Mouse (Mus musculus) hindbrain, postnatal 0 days (tissue): ENCODE results near the gene Mrpl4. TPM values are rescaled to one million over a fixed set of nuclear protein-coding genes. Genes with fewer than 3 reads are reported as not detected.

Experiments
- ATAC-seq: fragments of 200-750 bp; cut with Nextera tagmentation; 2 replicates; pipeline ENCODE4 v1.8.0; 2017; ENCODE audit warnings: mild to moderate bottlenecking, moderate TSS enrichment, moderate library complexity
- DNase-seq: peaks from one replicate; pipeline ENCODE4 v3.0.0-alpha.2; 2015; ENCODE audit warnings: low spot score
- H3K27ac ChIP-seq: fragments of 300-500 bp; sonication (generic); 2 replicates; pipeline ENCODE4 v1.5.1; 2014; ENCODE audit warnings: mild to moderate bottlenecking
- H3K27me3 ChIP-seq: fragments of 300-500 bp; sonication (generic); 2 replicates; pipeline ENCODE4 v1.6.1; 2014; ENCODE audit warnings: low read length, mixed read lengths; ENCODE audit not compliant: insufficient read depth
- H3K36me3 ChIP-seq: fragments of 300-500 bp; sonication (generic); 2 replicates; pipeline ENCODE4 v1.6.1; 2014; ENCODE audit warnings: low read length, mixed read lengths; ENCODE audit not compliant: insufficient read depth
- H3K4me1 ChIP-seq: fragments of 300-500 bp; sonication (generic); 2 replicates; pipeline ENCODE4 v1.6.1; 2014; ENCODE audit warnings: antibody characterized with exemption, low read length, mixed read lengths; ENCODE audit not compliant: insufficient read depth
- H3K4me2 ChIP-seq: fragments of 300-500 bp; sonication (generic); 2 replicates; pipeline ENCODE4 v1.6.1; 2014; ENCODE audit warnings: low read depth, mild to moderate bottlenecking, low read length, moderate library complexity, mixed read lengths
- H3K4me3 ChIP-seq: fragments of 300-500 bp; sonication (generic); 2 replicates; pipeline ENCODE4 v1.5.1; 2014; ENCODE audit warnings: low read length
- H3K9ac ChIP-seq: fragments of 300-500 bp; sonication (generic); replicated peaks from 2 replicates; pipeline ENCODE4 v1.6.1; 2014; ENCODE audit warnings: mild to moderate bottlenecking, low read length, moderate library complexity, mixed read lengths
- H3K9me3 ChIP-seq: fragments of 300-500 bp; sonication (generic); 2 replicates; pipeline ENCODE4 v1.6.1; 2016; ENCODE audit warnings: low read length, mixed read lengths
- CTCF ChIP-seq: IDR thresholded peaks from 2 replicates; pipeline ENCODE4 v1.5.1; 2016; ENCODE audit warnings: antibody characterized with exemption, control low read depth, low read depth
- WGBS: fragments of 180-500 bp; shearing (Covaris S2); extraction: QIAGEN DNeasy Blood & Tissue Kit; methylation state at CpG from one replicate; pipeline ENCODE4 v1.1.7; 2014; 5-methylcytosine and 5-hydroxymethylcytosine counted together
- microRNA counts: library from miRNA; unstranded; fragments of <30 nt; microRNA quantifications from one replicate; lab custom pipeline; 2015
- microRNA-seq, 2 experiments: library from miRNA; unstranded; fragments of <30 nt; microRNA quantifications; one replicate each; pipeline ENCODE4; 2016
- polyA plus RNA-seq: library from polyadenylated mRNA; unstranded; fragments of >200 nt; fragmentation: Nextera tagmentation; extraction: Ambion mirVana; gene quantifications from 2 replicates; pipeline ENCODE4 v1.2.1, GENCODE M21; 2015
- total RNA-seq: library from RNA; depleted of rRNA; stranded (reverse); fragments of >200 nt; gene quantifications from 2 replicates; pipeline ENCODE4 v1.2.3, GENCODE M21; 2014; rRNA removed

The Mrpl4 gene
- total and polyA plus RNA-seq, 2 experiments from 2014 or later, result 104 to 124 TPM

GRCm38 (mm10) chr9:21045235-21045634 lies 42.7 kb downstream of the Mrpl4 start:
- ATAC-seq, result no peak
- 83% methylated on average over 3 of the region's 3 CpGs for WGBS
- no peak overlapping the region for H3K9ac ChIP-seq

DNA sequence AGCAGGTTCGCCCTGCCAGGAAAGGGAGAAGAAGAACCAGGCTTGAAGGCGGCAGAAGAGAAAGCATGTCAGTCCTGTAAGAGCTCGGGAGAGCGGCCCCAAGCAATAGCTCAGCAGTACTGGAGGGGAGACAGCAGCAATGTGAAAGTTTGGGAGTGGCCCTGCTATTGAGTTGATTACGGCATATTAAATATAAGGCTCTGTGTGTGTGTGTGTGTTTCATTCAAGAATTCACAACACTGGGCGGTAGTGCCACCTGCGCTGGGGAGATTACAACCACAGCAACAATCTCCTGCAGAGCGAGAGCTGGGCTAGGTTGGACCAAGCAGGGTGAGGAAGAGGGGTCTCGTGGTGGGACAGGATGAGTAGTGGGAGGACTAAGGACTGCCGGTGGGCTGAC lies 49.0 kb downstream of the Mrpl4 start:
- 67% methylated on average over 10 of the region's 10 CpGs for WGBS
- H3K4me2 ChIP-seq, result no peak overlapping the region
- H3K27ac ChIP-seq, result no peak overlapping the region
- no peak overlapping the region for H3K9ac ChIP-seq
- no peak overlapping the region for H3K4me3 ChIP-seq
- no peaks in the 10 kb centered on the region for H3K9me3 ChIP-seq
- H3K4me1 ChIP-seq, result no peaks in the 10 kb centered on the region
- ATAC-seq (no peak), DNase-seq (no peak)
- no peak for TF ChIP-seq CTCF
- H3K36me3 ChIP-seq, result no peaks in the 10 kb centered on the region
- no peaks in the 10 kb centered on the region for H3K27me3 ChIP-seq

More at GRCm38 (mm10) chr9:21045235-21045634, 42.7 kb downstream of the Mrpl4 start:
- Histone ChIP-seq H3K4me3 (no peak overlapping the region), H3K27ac (no peak overlapping the region), H3K9me3 (no peaks in the 10 kb centered on the region), H3K4me2 (no peak overlapping the region), H3K4me1 (no peaks in the 10 kb centered on the region), H3K36me3 (no peaks in the 10 kb centered on the region), H3K27me3 (no peaks in the 10 kb centered on the region)
- no peak for TF ChIP-seq CTCF
- DNase-seq, result no peak

MicroRNA genes within 50 kb of the gene (microRNA counts, 519-probe panel; counts per million panel counts)
- microRNA mmu-miR-1900 (lab: Ali Mortazavi, UCI), result not detected

Small RNAs within 50 kb of the gene (microRNA-seq; reads per million reads assigned to microRNA genes)
- 0 to 0.36 reads per million in 2 experiments for gene Mir1900

Other genes starting within 250 kb of the Mrpl4 start
- gene Col5a3, start 187.7 kb upstream of the Mrpl4 start, total RNA-seq, result 3.3 and 4.0 TPM in 2 replicates
- 1.1 and 1.5 TPM in 2 replicates for gene Col5a3, start 187.7 kb upstream of the Mrpl4 start, polyA plus RNA-seq
- not detected in 2 replicates for gene Rdh8, start 184.2 kb upstream of the Mrpl4 start, total RNA-seq
- gene Rdh8, start 184.2 kb upstream of the Mrpl4 start, polyA plus RNA-seq, result not detected in 2 replicates
- gene A230050P20Rik, start 134.1 kb upstream of the Mrpl4 start, total RNA-seq, result 22.8 and 26.0 TPM in 2 replicates
- gene A230050P20Rik, start 134.1 kb upstream of the Mrpl4 start, polyA plus RNA-seq, result 32.7 and 34.1 TPM in 2 replicates
- 10.9 and 12.1 TPM in 2 replicates for gene Angptl6, start 123.0 kb upstream of the Mrpl4 start, total RNA-seq
- 10.9 and 11.1 TPM in 2 replicates for gene Angptl6, start 123.0 kb upstream of the Mrpl4 start, polyA plus RNA-seq
- 45.4 and 57.4 TPM in 2 replicates for gene Ppan, start 114.6 kb upstream of the Mrpl4 start, total RNA-seq
- gene Ppan, start 114.6 kb upstream of the Mrpl4 start, polyA plus RNA-seq, result 36.8 and 44.1 TPM in 2 replicates
- gene Eif3g, start 104.1 kb upstream of the Mrpl4 start, total RNA-seq, result 76.1 and 79.5 TPM in 2 replicates
- gene Eif3g, start 104.1 kb upstream of the Mrpl4 start, polyA plus RNA-seq, result 225 and 236 TPM in 2 replicates
- 78.2 and 86.5 TPM in 2 replicates for gene Dnmt1, start 42.9 kb upstream of the Mrpl4 start, total RNA-seq
- gene Dnmt1, start 42.9 kb upstream of the Mrpl4 start, polyA plus RNA-seq, result 36.1 and 36.2 TPM in 2 replicates
- gene S1pr2, start 26.0 kb upstream of the Mrpl4 start, total RNA-seq, result 3.4 and 6.0 TPM in 2 replicates
- gene S1pr2, start 26.0 kb upstream of the Mrpl4 start, polyA plus RNA-seq, result 6.9 and 8.5 TPM in 2 replicates
- gene Icam1, start 13.2 kb downstream of the Mrpl4 start, total RNA-seq, result 4.3 and 5.0 TPM in 2 replicates
- gene Icam1, start 13.2 kb downstream of the Mrpl4 start, polyA plus RNA-seq, result 3.8 and 4.4 TPM in 2 replicates
- gene Icam4, start 26.6 kb downstream of the Mrpl4 start, total RNA-seq, result not detected in 2 replicates
- gene Icam4, start 26.6 kb downstream of the Mrpl4 start, polyA plus RNA-seq, result 0.15 TPM in 1 of 2 replicates, not detected in the other
- gene Icam5, start 29.3 kb downstream of the Mrpl4 start, total RNA-seq, result 9.1 and 9.7 TPM in 2 replicates
- 3.6 and 3.7 TPM in 2 replicates for gene Icam5, start 29.3 kb downstream of the Mrpl4 start, polyA plus RNA-seq
- 1.1 and 2.2 TPM in 2 replicates for gene Zglp1, start 64.4 kb downstream of the Mrpl4 start, total RNA-seq
- 0.16 TPM in 1 of 2 replicates, not detected in the other for gene Zglp1, start 64.4 kb downstream of the Mrpl4 start, polyA plus RNA-seq
- gene Gm49373, start 70.4 kb downstream of the Mrpl4 start, total RNA-seq, result 0.50 and 0.73 TPM in 2 replicates
- 0.37 and 0.48 TPM in 2 replicates for gene Gm49373, start 70.4 kb downstream of the Mrpl4 start, polyA plus RNA-seq
- 70.9 and 95.6 TPM in 2 replicates for gene Fdx1l, start 70.9 kb downstream of the Mrpl4 start, total RNA-seq
- 83.9 and 86.5 TPM in 2 replicates for gene Fdx1l, start 70.9 kb downstream of the Mrpl4 start, polyA plus RNA-seq
- gene Gm38431, start 89.3 kb downstream of the Mrpl4 start, total RNA-seq, result 0.11 and 2.7 TPM in 2 replicates
- 0.16 and 0.96 TPM in 2 replicates for gene Gm38431, start 89.3 kb downstream of the Mrpl4 start, polyA plus RNA-seq
- 43.2 and 51.9 TPM in 2 replicates for gene Raver1, start 89.3 kb downstream of the Mrpl4 start, total RNA-seq
- 19.7 and 21.7 TPM in 2 replicates for gene Raver1, start 89.3 kb downstream of the Mrpl4 start, polyA plus RNA-seq
- 10.8 and 15.4 TPM in 2 replicates for gene Tyk2, start 128.5 kb downstream of the Mrpl4 start, total RNA-seq
- 5.7 and 6.2 TPM in 2 replicates for gene Tyk2, start 128.5 kb downstream of the Mrpl4 start, polyA plus RNA-seq
- gene Cdc37, start 147.2 kb downstream of the Mrpl4 start, total RNA-seq, result 20.1 and 21.4 TPM in 2 replicates
- 173 and 181 TPM in 2 replicates for gene Cdc37, start 147.2 kb downstream of the Mrpl4 start, polyA plus RNA-seq
- gene Pde4a, start 163.0 kb downstream of the Mrpl4 start, total RNA-seq, result 41.3 and 45.0 TPM in 2 replicates
- 46.4 and 47.7 TPM in 2 replicates for gene Pde4a, start 163.0 kb downstream of the Mrpl4 start, polyA plus RNA-seq
- gene Keap1, start 236.6 kb downstream of the Mrpl4 start, total RNA-seq, result 74.9 and 98.9 TPM in 2 replicates
- 59.4 and 60.9 TPM in 2 replicates for gene Keap1, start 236.6 kb downstream of the Mrpl4 start, polyA plus RNA-seq
- gene S1pr5, start 245.7 kb downstream of the Mrpl4 start, total RNA-seq, result 4.9 and 8.2 TPM in 2 replicates
- gene S1pr5, start 245.7 kb downstream of the Mrpl4 start, polyA plus RNA-seq, result 2.9 and 3.1 TPM in 2 replicates